Mouse (Mus musculus): ENCODE results near the gene Lin28a. TPM values are rescaled to one million over a fixed set of nuclear protein-coding genes. Genes with fewer than 3 reads are reported as not detected.

Gene Lin28a
- polyA plus RNA-seq (2015; fragmentation: Nextera tagmentation; extraction: Ambion mirVana) = 0.49 and 0.50 TPM in 2 replicates

GRCm38 (mm10) chr4:134018779-134019145, at the start of gene Lin28a:
TSS of gene Lin28a (minus strand) at chr4:134018841.

GRCm38 (mm10) chr4:134060135-134060865, 41.7 kb upstream of the Lin28a start, which contains the start of gene Crybg2:
TSS of gene Crybg2 (plus strand) at chr4:134060815.

GRCm38 (mm10) chr4:134053538-134053937, 34.9 kb upstream of the Lin28a start, which contains the start of gene Zfp683:
TSS of gene Zfp683 (plus strand) at chr4:134053838.

GRCm38 (mm10) chr4:134000466-134001438, 17.9 kb downstream of the Lin28a start, which contains the start of gene Dhdds:
TSS of gene Dhdds (minus strand) at chr4:134000918.

GRCm38 (mm10) chr4:133968150-133968921, 50.3 kb downstream of the Lin28a start, which contains the start of gene Hmgn2:
TSS of gene Hmgn2 (minus strand) at chr4:133968650.

Other genes with a start within 250 kb of the Lin28a start
- 5.4 and 6.8 TPM in 2 replicates for gene Rps6ka1, start 131.0 kb downstream of the Lin28a start, polyA plus RNA-seq (2015; fragmentation: Nextera tagmentation; extraction: Ambion mirVana)
- gene Hmgn2, start 50.2 kb downstream of the Lin28a start, polyA plus RNA-seq (2015; fragmentation: Nextera tagmentation; extraction: Ambion mirVana) = 815 and 979 TPM in 2 replicates
- gene Dhdds, start 17.9 kb downstream of the Lin28a start, polyA plus RNA-seq (2015; fragmentation: Nextera tagmentation; extraction: Ambion mirVana) = 19.4 and 25.8 TPM in 2 replicates
- gene Zfp683, start 35.0 kb upstream of the Lin28a start, polyA plus RNA-seq (2015; fragmentation: Nextera tagmentation; extraction: Ambion mirVana) = not detected in 2 replicates
- gene Crybg2, start 42.0 kb upstream of the Lin28a start, polyA plus RNA-seq (2015; fragmentation: Nextera tagmentation; extraction: Ambion mirVana) = 0.65 TPM in 1 of 2 replicates, not detected in the other
- gene Cd52, start 76.2 kb upstream of the Lin28a start, polyA plus RNA-seq (2015; fragmentation: Nextera tagmentation; extraction: Ambion mirVana) = 8.2 and 9.0 TPM in 2 replicates
- 1.6 and 2.8 TPM in 2 replicates for gene Ubxn11, start 83.7 kb upstream of the Lin28a start, polyA plus RNA-seq (2015; fragmentation: Nextera tagmentation; extraction: Ambion mirVana)
- 149 and 187 TPM in 2 replicates for gene Sh3bgrl3, start 109.9 kb upstream of the Lin28a start, polyA plus RNA-seq (2015; fragmentation: Nextera tagmentation; extraction: Ambion mirVana)
- gene Cep85, start 168.3 kb upstream of the Lin28a start, polyA plus RNA-seq (2015; fragmentation: Nextera tagmentation; extraction: Ambion mirVana) = 45.7 and 53.9 TPM in 2 replicates
- gene Gm7534, start 184.2 kb upstream of the Lin28a start, polyA plus RNA-seq (2015; fragmentation: Nextera tagmentation; extraction: Ambion mirVana) = not detected in 2 replicates
- gene Catsper4, start 208.5 kb upstream of the Lin28a start, polyA plus RNA-seq (2015; fragmentation: Nextera tagmentation; extraction: Ambion mirVana) = not detected in 2 replicates
- 2.6 and 5.2 TPM in 2 replicates for gene Cnksr1, start 219.6 kb upstream of the Lin28a start, polyA plus RNA-seq (2015; fragmentation: Nextera tagmentation; extraction: Ambion mirVana)
- gene E130218I03Rik, start 224.8 kb upstream of the Lin28a start, polyA plus RNA-seq (2015; fragmentation: Nextera tagmentation; extraction: Ambion mirVana) = 0.44 TPM in 1 of 2 replicates, not detected in the other
- 5.9 and 6.9 TPM in 2 replicates for gene Zfp593, start 226.8 kb upstream of the Lin28a start, polyA plus RNA-seq (2015; fragmentation: Nextera tagmentation; extraction: Ambion mirVana)
- not detected in 2 replicates for gene Gm30191, start 228.1 kb upstream of the Lin28a start, polyA plus RNA-seq (2015; fragmentation: Nextera tagmentation; extraction: Ambion mirVana)
- 5.0 and 5.7 TPM in 2 replicates for gene Grrp1, start 235.3 kb upstream of the Lin28a start, polyA plus RNA-seq (2015; fragmentation: Nextera tagmentation; extraction: Ambion mirVana)